Mouse (Mus musculus) testis, adult 2 months (tissue): ENCODE data around the gene Trappc1. TPM values are rescaled to one million over a fixed set of nuclear protein-coding genes. Genes with fewer than 3 reads are reported as not detected.

ENCODE experiments used
- H3K27ac ChIP-seq: fragments of 200-500 bp; 2 replicates; pipeline ENCODE4 v1.5.1; 2012; ENCODE audit warnings: low read depth, low read length; ENCODE audit not compliant: control insufficient read depth, insufficient read depth
- H3K27me3 ChIP-seq: fragments of 200-500 bp; 2 replicates; pipeline ENCODE4 v1.6.1; 2012; ENCODE audit warnings: mild to moderate bottlenecking, low read length, moderate library complexity; ENCODE audit not compliant: control insufficient read depth, insufficient read depth
- H3K36me3 ChIP-seq: fragments of 200-500 bp; 2 replicates; pipeline ENCODE4 v1.6.1; 2012; ENCODE audit warnings: mild to moderate bottlenecking, low read length; ENCODE audit not compliant: control insufficient read depth, insufficient read depth
- H3K4me1 ChIP-seq: fragments of 200-500 bp; 2 replicates; pipeline ENCODE4 v1.6.1; 2012; ENCODE audit warnings: low read length; ENCODE audit not compliant: control insufficient read depth, insufficient read depth
- H3K4me3 ChIP-seq: fragments of 200-500 bp; 2 replicates; pipeline ENCODE4 v1.5.1; 2012; ENCODE audit warnings: low read depth, mild to moderate bottlenecking, low read length, moderate library complexity, mixed read lengths; ENCODE audit not compliant: control insufficient read depth
- CTCF ChIP-seq: fragments of 200-500 bp; IDR thresholded peaks from 2 replicates; pipeline ENCODE4 v1.5.1; 2012; ENCODE audit warnings: low read depth, mild to moderate bottlenecking, inconsistent platforms, low read length, moderate library complexity; ENCODE audit not compliant: control insufficient read depth, insufficient read depth, insufficient replicate concordance
- POLR2A ChIP-seq: fragments of 200-500 bp; IDR thresholded peaks from 2 replicates; pipeline ENCODE4 v1.6.1; 2012; ENCODE audit warnings: low read depth, mild to moderate bottlenecking, inconsistent platforms, low read length, moderate library complexity; ENCODE audit not compliant: control insufficient read depth
- polyA plus RNA-seq: library from polyadenylated mRNA; depleted of rRNA; stranded (reverse); fragments of >200 nt; gene quantifications from 2 replicates; pipeline ENCODE4 v1.2.3, GENCODE M21; 2012

The Trappc1 gene
- polyA plus RNA-seq, 1 experiment: 25.5 TPM

DNA sequence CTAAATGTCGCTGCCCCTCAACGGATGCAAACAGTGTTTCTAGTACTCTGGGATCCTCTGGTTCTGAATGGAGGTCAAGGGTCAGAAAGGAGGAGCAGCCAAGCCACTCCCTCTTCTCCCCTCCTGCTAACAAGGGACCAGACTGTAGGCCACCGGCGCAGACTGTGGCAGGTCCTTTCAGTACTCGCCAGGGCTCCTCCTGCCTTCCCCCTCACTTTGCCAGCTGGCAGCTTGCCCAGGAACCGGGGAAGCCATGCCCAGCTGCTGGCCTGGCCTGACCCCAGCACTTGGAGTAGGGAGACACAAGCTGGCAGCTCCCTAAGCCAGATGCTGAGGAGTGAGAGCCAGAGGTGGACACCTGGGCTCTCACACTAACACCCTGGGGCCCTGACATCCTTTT is 41.1 kb downstream of the Trappc1 start:
- Histone ChIP-seq H3K27ac (no peak overlapping the region; the same call in 1 of the 2 replicates), H3K4me1 (peaks cover 30% of the 10 kb centered on the region), H3K4me3 (no peak overlapping the region), H3K36me3 (no peaks in the 10 kb centered on the region; the same call in 1 of the 2 replicates), H3K27me3 (no peaks in the 10 kb centered on the region)
- TF ChIP-seq CTCF: no peak
- no peak for TF ChIP-seq POLR2A

DNA sequence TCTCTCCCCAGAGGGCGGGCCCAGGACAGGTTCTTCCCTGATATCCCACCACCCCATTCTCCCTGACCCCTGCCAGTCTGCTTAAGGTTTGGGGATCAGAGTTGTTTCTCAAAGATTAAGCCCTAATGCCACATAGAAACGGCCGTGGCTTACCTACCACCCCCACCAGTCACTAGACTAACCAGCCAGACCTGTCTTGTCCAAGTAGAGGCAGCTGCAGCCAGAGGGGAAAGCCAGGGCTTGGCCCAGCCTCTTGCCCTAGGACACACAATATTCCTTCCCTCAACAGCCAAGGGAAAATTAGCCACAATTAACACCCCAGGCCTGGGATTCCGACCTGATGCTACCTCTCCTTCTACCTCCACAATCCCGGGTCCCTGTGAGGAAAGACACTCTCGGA is 41.9 kb downstream of the Trappc1 start:
- Histone ChIP-seq H3K27me3 (no peaks in the 10 kb centered on the region), H3K4me1 (peaks cover 30% of the 10 kb centered on the region), H3K27ac (peak overlapping the region; percentile 88), H3K4me3 (peak overlapping the region; percentile 75; the same call in 1 of the 2 replicates), H3K36me3 (no peaks in the 10 kb centered on the region)
- TF ChIP-seq CTCF (no peak), POLR2A (no peak)

GRCm38 (mm10) chr11:69366157-69366854 is 42.5 kb downstream of the Trappc1 start:
- peaks cover 30% of the 10 kb centered on the region for H3K4me1 ChIP-seq
- peak overlapping the region; percentile 75 for H3K4me3 ChIP-seq
- no peaks in the 10 kb centered on the region for H3K27me3 ChIP-seq
- H3K36me3 ChIP-seq: no peaks in the 10 kb centered on the region
- H3K27ac ChIP-seq: peak overlapping the region; percentile 88
- TF ChIP-seq CTCF: no peak
- peak; percentile 68 for TF ChIP-seq POLR2A

DNA sequence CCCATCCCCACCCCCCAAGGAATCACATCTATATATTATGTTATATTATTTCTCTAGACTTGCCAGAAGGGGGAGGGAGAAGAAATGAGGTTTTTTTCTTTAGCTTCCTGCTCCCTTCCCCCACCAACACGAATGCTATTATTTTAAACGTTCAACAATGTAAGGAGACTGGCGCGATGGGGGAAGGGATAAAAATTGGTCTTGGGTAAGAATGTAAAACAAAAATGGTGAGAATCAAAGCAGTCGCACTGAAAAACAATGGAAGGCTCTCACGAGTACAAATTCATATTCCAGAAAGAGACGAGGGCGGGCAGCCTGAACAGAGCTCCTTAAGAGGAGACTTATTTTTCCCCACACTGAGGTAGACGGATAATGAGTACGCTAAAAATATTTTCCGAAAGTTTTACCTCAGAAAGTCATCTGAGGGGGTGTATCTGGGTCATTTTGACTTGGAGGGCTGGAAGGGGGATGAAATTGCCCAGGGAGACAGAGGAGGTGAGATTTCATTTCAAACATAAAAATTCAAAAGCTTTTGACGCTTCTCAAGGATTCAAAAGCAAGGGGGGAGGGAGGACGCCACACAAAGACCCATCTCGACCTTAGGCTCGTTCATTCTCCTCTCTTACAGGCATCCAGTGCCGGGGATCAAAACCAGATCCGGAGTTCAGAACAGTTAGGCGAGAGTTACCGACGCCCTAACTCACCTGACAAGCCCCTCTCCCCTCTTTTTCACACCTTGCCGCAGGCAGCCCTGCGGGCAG is 43.3 kb downstream of the Trappc1 start:
- Histone ChIP-seq H3K4me3 (peak overlapping the region; percentile 35), H3K27me3 (no peaks in the 10 kb centered on the region), H3K4me1 (peaks cover 30% of the 10 kb centered on the region), H3K27ac (peak overlapping the region; percentile 61), H3K36me3 (no peaks in the 10 kb centered on the region)
- TF ChIP-seq CTCF (no peak), POLR2A (no peak)

GRCm38 (mm10) chr11:69367616-69368355 is 44.0 kb downstream of the Trappc1 start:
- Histone ChIP-seq H3K4me3 (peak overlapping the region; percentile 84), H3K27ac (peak overlapping the region; percentile 78), H3K4me1 (peaks cover 32% of the 10 kb centered on the region), H3K36me3 (no peaks in the 10 kb centered on the region), H3K27me3 (no peaks in the 10 kb centered on the region)
- TF ChIP-seq POLR2A (no peak), CTCF (no peak)

- TF ChIP-seq POLR2A: no peak
- TF ChIP-seq CTCF: no peak
- Histone ChIP-seq H3K27me3 (no peaks in the 10 kb centered on the region), H3K4me3 (peak overlapping the region; percentile 84), H3K36me3 (no peaks in the 10 kb centered on the region), H3K27ac (peak overlapping the region; percentile 82), H3K4me1 (peaks cover 32% of the 10 kb centered on the region)
These were observed 44.8 kb downstream of the Trappc1 start for GRCm38 (mm10) chr11:69368356-69369214.
